Mouse (Mus musculus): Measurements from ENCODE around the gene Eno1.

DNA sequence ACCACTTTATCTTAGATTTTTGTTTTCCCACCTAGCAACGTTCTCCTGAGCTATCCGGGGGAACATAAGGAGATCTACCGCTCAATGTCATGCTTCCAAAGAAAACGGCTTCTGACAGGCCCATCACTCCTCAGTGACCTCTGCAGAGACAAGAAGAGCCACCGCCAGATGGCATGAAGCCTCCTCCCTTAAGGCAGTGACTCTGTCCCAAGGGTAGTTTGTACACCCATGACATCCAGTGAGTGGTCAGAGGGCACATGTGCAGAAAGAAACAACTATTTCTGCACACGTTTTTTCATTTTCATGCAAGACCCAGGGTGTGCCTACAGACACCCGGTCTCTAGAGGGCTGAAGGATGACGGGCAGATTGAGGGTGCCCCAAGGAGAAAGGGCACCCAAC lies 26.2 kb upstream of the Eno1 start:
- TF ChIP-seq CTCF (IDR thresholded peaks at IDR 0.05; ENCODE audit: borderline replicate concordance, insufficient read depth, low read length), result no peak
- no peak for TF ChIP-seq POLR2A (IDR thresholded peaks at IDR 0.05; ENCODE audit: low read depth, low read length)
